Mouse (Mus musculus) neutrophil, adult 5-6 weeks (primary cell): ENCODE results near the gene Ruvbl2. TPM values are rescaled to one million over a fixed set of nuclear protein-coding genes. Genes with fewer than 3 reads are reported as not detected.

Source experiments
- ATAC-seq: fragments of 151-379, 151-347 bp; 2 replicates; pipeline ENCODE4 v1.8.0; 2017; ENCODE audit warnings: mild to moderate bottlenecking, moderate TSS enrichment; ENCODE audit not compliant: insufficient number of reproducible peaks, poor library complexity, low FRiP score, severe bottlenecking; ENCODE audit errors: extremely low read depth
- total RNA-seq: library from RNA; stranded (forward); fragments of 200-1000 nt; gene quantifications from 2 replicates; pipeline ENCODE4 v1.2.3, GENCODE M21; 2017

Ruvbl2 gene
- total RNA-seq, 1 experiment from 2014 or later: 37.8 TPM

GRCm38 (mm10) chr7:45437046-45437445, 850 bp downstream of the Ruvbl2 start:
- no peak for ATAC-seq

DNA sequence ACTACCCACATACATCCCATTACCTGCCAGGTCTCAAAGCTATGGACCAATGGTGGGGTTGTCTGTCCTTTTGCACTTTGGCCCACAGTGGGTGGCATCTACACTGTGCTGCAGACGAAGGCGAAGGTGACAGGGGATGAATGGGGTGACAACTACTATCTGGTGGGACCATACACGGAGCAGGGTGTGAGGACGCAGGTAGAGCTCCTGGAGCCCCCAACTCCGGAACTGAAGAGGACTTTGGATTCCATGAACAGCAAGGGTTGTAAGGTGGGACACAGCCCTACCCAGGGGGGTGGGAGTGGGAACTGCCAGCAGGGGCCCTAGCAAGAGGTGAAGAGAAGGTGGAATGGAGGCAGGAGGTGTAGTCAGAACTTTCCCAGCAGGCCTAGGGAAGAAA, 1.5 kb downstream of the Ruvbl2 start:
- no peak for ATAC-seq

GRCm38 (mm10) chr7:45435038-45435437, 2.9 kb downstream of the Ruvbl2 start:
- ATAC-seq: no peak

DNA sequence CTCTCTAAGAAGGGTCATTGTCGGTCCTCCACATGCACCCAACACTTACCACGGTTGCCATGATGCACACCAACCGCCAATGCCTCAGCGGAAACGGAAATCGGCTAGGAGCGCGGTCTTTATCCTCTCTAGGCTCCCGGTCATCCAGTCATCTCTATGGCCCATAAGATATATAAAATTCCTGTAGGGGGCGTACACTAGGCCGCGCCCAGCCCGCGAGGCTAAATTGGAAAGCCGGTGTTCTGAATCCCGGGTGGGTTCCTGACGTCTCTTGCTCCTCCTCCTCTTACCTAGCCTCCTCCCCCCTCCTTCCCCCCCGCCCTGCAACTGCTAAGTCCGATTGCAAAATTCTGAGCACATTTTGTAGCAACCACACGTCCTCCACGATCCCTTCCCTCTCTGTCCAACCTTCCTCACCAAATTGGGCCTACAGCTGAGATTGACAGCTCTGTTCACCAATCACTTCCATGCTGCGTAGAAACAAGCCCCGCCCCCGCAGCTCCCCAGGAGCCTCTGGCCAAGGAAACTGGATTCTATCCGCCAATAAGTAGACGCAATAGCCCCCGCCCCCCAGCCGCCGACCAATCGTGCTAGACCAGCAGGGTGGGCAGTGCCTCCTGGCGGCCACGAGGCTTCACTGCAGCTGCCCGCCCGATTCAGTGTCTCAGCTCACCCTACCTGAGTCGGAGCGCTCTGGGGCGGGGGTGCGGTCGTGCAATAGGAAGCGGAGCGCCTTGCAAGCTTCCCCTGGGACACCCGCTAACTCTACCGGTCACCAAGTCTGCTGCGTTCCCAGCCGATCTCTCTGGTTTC, 3.5 kb downstream of the Ruvbl2 start, which contains the start of gene Gys1:
Gene Gys1, plus strand, starts transcription at position 642 of the 813 bp plus-strand sequence.
- peak; percentile 86 for ATAC-seq

DNA sequence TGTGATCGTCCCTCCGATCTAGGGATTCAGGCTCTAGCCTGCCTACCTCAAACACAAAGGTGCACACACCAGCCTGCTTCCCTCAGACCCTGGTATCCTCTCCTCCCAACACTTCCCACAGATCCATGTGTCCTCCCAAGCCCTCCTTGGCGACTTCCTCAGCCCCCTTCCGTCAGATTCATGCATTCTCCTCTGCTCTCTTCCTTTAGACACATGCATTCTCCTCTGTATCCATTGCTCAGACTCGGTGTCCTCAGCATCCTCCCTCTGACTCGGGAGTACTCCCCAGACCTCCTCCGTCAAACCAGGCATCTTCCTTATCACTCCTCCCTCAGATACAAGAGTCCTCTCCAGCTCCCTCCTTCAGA, 4.1 kb downstream of the Ruvbl2 start:
- no peak for ATAC-seq

DNA sequence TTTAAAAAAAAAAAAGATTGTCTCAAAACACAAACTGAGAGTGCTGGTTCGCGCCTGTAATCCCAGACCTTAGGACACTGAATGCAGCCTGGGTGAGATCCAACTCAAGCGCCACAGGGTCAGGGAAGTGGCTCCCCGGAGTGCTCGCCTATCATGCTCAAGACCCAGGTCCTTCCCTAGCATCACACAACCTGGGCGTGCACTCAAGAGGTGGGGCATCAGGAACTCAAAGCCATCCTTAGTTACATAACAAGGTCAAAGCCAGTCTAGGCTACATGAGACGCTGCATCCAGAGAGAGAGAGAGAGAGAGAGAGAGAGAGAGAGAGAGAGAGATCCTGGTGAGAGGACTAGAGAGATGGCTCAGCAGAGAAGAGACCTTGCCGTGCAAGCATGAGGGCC, 11.3 kb downstream of the Ruvbl2 start:
- ATAC-seq: no peak

DNA sequence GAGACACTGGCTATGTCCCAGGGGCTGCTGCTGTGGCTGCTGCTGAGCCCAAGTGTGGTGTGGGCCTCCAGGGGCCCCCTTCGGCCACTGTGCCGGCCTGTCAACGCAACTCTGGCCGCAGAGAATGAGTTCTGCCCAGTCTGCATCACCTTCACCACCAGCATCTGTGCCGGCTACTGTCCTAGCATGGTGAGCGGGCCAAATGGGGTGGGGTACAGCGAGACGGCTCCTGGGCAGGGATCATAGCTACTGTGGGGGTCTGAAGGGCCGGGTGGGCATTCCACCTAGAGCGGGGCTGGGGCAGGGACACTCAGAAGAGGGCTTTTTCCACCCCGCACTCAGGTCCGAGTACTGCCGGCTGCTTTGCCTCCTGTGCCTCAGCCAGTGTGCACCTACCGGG, 16.7 kb downstream of the Ruvbl2 start:
- no peak for ATAC-seq

DNA sequence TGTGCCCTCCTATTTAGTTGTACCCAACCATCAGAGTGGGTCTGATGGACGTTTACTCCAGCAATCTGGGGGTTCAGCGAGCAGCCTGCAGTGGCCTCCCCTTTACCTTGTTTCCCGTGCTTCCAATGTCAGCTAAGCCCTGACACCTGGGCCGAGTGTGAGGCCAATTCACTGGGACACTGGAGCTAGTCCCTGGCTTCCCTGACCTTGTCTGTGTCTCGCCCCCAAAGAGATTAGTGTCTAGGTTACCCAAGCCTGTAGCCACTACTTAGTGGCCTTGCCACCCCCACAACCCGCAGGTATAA, 17.3 kb downstream of the Ruvbl2 start, which contains the start of gene Lhb:
Gene Lhb, plus strand, starts transcription at position 206 of the 305 bp plus-strand sequence.
- ATAC-seq: no peak

GRCm38 (mm10) chr7:45419859-45420614, 17.9 kb downstream of the Ruvbl2 start:
- ATAC-seq: no peak

GRCm38 (mm10) chr7:45417962-45418492, 19.9 kb downstream of the Ruvbl2 start:
- ATAC-seq: no peak

GRCm38 (mm10) chr7:45415636-45416035, 22.3 kb downstream of the Ruvbl2 start:
- no peak for ATAC-seq

DNA sequence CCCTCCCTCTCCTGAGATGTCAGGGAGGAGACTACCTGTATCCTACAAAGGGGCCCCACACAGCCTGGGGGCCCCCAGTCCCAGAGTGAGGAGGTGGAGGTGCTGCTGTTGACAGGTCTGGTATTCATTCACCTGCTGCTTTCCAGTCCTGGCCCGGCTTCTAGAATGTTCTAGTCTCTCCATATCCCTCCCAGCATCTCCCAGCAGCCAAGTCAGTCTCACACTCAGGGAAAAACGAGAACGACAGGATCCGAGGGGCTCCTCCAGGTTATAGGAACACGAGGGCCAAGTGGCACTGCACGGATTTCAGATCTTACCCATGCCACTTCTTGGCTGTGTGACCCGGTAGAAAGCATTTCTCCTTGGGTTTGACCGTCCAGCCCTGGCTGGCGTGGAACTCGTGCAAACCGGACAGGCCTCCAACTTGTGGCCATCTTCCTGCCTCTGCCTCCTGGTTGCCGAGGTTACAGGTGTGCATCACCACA, 23.1 kb downstream of the Ruvbl2 start:
- no peak for ATAC-seq

DNA sequence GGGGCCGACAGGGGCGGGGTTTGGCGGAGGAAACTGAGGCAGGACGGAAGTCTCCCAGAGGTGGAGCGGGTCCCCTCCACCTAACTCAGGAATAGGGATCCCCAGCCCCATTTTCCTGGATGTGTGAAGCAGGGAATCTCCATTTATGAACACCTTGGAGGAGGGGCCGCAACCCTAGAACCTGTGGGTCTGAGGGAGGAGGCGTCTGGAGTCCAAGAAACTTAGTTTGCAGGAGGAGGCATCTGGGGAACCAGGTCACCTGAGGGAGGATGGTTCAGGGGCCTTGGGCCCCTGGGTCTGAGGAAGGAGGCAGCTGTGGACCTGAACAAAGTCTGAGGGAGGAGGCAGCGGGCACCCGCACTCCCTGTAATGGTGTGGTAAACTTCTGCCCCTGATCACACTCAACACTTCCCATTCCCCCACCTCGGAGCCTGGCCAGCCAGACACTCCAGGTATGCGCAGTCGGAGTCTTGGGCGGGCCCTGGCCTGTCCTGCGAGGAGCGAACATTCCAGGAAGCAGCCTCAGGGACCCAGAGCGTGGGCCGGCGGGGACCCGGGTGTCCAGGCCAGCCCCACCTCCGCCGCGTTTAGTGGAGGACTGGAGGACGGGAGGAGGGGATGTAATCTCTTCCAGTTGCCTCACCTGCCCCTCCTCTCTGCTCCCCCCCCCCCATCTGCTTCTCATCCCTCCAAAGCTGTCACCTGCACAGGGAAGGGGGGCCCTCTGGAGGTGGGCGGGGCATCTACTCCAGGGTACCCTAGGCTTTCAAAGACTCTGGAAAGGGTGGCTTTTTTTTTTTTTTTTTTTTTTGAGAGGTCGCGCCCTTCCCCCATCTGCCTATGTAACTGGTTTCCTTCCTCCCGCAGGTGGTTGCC, 23.8 kb downstream of the Ruvbl2 start:
- no peak for ATAC-seq

- no peak for ATAC-seq
These were observed 24.6 kb downstream of the Ruvbl2 start, which contains the start of gene Ntf5 for GRCm38 (mm10) chr7:45413113-45413863. TSS of gene Ntf5 (plus strand) at chr7:45413695.

GRCm38 (mm10) chr7:45412421-45412820, 25.5 kb downstream of the Ruvbl2 start:
- no peak for ATAC-seq

DNA sequence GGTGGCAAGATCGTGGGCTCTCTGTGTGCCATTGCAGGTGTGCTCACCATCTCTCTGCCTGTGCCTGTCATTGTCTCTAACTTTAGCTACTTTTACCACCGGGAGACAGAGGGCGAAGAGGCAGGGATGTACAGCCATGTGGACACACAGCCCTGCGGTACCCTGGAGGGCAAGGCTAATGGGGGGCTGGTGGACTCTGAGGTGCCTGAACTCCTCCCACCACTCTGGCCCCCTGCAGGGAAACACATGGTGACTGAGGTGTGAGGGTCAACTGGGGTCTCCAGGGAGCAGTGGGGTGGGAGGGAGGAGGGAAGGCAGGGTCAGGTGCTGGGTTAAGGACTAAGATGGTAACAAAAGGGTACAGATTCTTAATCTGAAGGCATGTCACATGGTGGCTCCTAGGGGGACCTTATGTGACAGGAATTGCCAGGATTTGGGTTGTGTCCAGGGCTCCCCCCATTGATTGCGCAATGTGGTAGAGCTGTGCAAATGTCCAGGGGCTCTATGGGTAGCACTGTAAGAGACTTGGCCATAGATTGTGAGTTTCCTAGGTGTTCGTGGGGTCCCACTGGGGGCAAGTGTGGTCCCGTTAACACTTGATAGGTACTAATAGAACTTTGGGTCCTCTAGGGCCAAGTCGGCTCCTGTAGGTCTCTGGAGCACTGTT, 28.3 kb downstream of the Ruvbl2 start:
- no peak for ATAC-seq

DNA sequence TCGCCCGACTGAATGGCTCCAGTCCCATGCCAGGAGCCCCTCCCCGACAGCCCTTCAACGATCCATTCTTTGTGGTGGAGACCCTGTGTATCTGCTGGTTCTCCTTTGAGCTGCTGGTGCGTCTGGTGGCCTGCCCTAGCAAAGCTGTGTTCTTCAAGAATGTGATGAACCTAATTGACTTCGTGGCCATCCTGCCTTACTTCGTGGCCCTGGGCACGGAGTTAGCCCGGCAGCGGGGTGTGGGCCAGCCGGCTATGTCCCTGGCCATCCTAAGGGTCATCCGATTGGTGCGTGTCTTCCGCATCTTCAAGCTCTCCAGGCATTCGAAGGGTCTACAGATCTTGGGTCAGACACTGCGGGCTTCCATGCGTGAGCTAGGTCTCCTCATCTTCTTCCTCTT, 28.9 kb downstream of the Ruvbl2 start:
- no peak for ATAC-seq

- no peak for ATAC-seq
These were observed 29.5 kb downstream of the Ruvbl2 start for GRCm38 (mm10) chr7:45408351-45408750.
